Mouse (Mus musculus): ENCODE results near the gene Gm5737.

The Gm5737 gene

DNA sequence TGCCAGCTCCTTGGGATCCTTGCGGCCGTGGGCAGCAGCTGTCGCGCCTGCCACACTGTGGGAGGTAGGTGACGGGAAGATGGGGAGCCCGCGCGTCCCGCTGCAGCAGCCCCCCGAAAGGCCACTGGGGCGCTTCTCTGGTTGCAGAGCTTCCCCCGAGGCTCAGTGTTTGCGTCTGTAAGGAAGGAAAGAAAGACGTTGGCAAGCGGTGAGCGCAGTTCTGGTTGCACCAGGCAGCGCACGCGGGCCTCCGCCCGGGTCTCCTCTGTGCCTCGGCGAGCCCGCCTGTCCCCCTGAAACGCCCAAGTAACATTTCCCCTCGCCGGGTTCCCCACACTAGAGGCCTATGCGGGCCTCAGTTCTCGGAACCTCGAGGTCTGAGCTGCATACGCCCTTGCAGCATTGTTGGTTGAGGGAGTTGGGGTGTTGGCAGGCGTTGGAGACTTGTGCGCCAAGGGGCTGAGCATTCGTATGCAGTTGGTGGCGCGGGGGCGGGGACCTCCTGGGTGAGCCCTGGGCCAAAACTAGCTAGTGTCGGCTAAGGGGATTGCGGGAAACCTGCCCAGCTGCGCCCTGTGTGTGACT, 31.0 kb downstream of the Gm5737 start:
- DNase-seq = peak; percentile 93 to 95

DNA sequence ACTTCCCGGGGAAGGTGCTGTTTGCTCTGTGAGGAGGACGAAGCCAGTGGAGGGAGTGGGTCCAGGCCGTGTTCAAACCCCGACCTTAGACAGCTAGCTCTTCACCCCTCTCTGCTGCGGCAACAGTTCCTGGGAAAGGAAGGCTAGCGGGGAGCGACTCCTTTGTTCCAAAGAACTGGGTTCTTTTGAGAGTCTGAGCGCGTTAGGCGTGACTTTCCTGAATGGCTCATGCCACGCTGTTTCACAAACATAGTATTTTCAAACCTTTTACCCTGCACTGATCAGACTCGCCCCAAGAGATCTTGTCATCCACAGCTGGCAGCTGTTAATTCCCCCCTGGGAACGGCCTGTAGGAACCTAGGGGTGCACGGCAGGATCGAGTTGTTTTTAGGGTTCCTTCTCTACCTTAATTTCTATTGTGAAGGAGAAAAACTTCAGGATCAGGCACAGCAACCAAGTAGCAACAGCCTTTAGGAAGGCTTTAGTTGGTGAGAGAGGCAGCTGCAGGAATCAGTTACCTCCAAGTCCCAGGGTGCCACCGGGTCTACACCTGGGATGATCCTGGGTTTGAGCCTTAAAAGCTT, 31.8 kb downstream of the Gm5737 start:
- DNase-seq = peak in 1 of 2 experiments; percentile 37

DNA sequence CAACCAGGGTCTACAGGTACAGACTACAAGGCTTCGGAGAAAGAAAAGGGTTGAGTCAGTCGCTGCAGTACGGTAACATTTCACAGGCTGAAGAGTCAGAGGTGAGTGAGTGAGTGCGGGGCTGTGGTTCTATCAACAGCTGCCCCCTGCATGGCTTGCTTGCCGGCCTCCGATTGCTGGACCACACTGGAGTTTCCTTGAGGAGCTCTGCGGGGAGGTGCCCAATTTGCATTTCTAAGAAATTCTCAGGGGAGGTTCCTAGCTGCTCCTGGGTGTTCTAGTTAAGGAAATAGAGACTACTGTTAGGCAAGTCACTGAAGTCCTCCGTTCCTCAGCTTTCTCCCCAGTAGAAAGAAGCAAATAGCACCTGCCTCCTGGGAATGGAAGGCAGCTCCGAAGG, 32.5 kb downstream of the Gm5737 start:
- no peak for DNase-seq

DNA sequence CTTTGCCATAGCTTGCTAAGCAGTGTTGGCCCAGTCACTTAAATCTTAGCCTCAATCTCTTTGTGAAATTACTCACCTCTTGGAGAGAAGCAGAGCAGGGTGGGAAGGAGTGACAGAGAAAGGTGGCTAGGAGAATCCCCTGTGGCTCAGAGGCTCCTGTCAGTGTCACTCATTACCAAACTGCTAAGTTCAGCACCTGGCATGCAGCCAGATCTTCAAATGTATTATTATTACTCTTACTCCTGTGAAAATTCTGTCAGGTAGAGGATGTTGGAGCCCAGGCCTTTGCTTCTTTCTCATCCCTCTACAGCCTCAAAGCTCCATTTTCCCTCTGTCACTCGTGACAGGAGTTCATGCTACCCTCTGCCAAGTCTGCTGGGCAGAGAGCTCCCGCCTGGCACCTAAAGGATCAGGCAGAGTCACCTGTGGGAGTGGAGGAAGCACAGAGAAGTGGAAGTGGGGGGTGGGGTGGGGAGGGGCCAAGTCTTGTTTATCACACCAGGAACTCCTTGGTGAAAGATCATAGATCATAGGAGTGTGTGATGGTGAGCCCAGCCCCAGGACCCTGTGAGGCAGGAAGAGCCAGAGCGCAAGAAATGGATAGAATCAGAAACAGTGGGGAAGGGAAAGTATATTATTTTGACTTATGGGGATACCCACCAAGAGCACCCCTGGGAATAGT, 36.8 kb downstream of the Gm5737 start:
- no peak for DNase-seq

DNA sequence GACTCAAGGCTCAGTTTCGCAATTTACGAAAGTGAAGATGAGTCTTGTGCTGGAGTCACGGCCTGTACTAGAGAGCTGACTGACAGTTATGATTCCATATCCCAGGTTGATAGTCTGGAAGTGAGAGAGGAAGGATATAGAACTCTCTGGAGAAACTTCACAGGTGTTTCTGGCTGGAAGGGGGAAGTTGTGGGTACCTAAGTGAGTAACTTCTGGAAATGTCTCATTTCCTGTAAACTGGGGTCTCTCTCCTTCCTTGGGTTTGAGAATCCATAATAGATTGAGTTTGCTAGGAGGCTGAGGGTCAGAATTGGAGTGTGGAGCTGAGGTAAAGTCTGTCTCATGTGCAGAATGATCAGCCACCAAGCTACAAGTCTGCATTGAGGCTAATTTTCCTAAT, 38.0 kb downstream of the Gm5737 start:
- DNase-seq = no peak

DNA sequence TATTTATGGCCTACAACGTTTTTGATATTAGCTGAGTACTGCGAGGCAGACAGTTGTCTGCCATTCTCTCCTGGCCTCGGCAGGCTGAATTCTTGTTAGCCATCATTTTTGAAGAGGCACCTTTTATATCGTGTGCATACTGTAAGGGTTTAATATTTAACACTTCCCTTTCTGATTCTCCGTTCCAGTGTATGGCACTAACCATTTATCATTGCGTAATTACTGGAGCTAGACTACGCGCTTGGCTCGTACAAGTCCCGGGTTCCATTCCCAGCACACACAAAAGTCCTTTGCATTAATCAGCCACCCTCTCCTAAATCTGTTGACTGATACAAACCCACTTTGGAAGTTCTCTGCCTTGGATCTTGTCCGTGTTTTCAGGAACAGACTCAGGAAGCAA, 47.7 kb downstream of the Gm5737 start:
- DNase-seq = no peak

DNA sequence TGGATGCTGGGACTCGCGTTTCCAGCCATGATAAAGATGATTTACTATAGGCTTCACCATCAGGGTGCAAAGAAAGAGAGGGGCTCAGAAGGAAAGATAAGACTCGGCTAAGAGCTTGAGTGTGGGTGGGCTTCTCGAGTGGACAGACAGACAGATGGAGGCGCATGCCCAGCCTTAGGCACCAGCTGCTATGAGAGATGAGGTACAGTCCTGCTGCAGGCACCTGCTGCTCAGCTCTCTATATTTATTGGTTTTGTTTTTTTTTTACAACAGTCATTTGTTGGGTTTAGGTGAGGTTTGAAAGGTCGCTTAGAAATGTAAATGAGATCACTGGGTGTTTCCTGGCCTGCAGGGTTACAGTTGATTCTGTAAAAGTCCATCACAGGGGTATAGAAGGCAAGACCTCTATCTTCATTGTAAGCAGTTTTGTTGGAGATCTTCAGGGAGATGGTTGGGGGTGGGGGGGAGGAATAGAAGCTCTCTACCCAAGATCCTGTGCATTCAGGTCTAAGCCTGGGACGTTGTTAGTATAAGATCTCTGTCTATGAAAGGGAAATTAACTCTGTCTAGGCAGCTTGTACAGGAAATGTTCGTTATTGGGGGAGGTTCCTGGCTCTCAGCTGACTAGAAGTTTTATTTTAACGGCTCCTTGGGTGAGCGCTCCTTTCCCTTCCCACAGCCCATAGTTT, 48.8 kb downstream of the Gm5737 start:
- DNase-seq = no peak

DNA sequence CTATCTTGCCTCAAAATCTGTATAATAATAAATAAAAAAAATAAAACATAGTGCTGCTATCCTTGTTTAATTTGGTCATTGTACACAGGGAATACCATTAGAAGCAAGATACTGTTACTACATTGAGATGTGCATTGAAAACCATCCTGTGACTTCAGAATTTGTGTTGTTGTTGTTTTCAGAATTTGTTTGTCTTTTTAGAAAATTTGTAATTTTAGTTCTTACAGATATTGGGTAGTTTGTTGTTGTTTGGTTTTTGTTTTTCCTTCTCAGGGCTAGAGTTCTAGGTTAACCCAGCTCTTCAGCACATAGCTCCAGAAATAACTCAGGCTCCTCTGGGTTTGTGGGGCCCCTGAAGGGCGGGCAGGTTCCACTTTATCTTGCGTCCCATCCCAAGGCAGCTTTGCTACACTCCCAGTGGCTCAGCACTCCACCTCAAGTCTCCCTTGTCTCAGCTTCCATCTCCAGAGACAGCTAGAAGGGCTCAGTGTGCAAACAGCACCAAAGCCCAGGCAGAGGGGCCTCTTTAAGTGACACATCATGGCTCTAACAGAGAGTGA, 49.4 kb downstream of the Gm5737 start:
- DNase-seq = no peak

DNA sequence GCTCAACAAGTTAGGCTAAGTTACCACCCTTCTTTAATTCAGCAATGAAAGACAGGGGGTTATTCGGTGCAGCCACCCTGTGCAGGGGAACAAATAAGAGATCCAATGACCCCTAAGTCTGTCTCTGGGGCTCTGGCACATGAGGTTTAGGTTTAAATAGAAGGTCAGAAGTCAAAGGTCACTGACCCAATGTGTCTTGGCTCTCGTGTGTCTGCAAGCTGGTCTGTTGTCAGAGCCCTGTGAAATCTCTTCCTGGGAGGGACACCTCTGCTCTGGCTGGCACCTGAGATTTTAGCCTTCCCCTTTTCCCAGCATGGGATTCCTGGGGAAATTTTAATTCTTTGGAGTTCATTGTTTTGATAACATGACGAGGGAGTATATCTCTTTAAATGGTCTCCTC, 50.0 kb downstream of the Gm5737 start:
- DNase-seq = no peak

DNA sequence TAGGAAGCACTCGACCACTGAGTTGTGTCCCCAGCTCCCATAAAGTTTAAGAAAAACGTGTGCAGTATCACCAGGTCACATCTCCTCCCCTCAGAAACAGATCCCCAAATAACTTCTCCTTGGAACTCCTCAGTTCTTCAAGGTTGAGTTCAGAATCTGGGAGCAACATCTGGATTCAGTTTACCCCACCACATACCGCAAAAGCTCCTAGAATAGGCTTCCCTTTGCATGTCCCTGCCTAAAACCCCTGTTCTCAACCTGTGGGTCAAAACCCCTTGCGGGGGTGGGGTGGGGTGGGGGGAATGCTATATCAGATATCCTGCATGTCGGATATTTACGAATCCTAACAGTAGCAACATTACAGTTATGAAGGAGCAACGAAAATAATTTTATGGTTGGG, 50.5 kb downstream of the Gm5737 start:
- DNase-seq = no peak

DNA sequence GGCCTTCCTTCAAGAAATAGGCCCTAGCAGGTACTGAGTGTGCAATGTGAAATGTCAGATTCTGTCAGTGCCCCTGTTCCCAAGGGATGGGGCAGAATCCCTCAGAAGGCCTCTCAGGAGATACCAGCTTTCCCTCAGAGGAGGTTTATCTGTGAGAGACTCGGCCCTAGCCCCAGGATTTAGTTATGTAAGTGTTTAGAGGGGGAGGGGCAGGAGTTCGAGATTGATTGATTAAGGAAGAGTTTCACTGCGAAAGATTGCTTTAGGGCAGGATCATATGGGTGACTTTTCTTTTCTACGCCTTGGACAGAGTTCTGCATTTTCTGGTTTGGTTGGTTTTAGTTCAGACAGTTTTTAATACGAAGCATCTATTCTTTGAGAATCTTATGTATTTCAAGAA, 51.3 kb downstream of the Gm5737 start:
- DNase-seq = no peak

DNA sequence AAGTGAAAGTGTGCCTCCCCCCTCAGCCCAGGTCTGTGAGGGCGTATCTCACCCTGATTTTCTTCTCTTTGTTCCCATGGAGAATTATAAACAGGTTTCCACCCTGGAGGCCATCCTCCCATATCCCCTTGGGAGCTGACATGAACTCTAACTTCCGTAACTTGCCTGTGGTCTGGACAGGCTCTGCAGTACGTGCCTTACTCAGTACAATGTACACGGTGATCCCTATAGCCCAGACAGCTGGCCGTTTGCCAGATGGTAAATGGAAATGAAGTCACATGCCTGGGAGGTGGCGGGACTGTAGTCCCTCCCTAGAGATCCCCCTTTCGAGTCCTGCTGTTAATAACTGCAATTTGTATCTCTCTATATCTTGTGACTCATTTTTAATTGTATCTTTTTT, 52.9 kb downstream of the Gm5737 start:
- DNase-seq = peak in 1 of 2 experiments; percentile 36

DNA sequence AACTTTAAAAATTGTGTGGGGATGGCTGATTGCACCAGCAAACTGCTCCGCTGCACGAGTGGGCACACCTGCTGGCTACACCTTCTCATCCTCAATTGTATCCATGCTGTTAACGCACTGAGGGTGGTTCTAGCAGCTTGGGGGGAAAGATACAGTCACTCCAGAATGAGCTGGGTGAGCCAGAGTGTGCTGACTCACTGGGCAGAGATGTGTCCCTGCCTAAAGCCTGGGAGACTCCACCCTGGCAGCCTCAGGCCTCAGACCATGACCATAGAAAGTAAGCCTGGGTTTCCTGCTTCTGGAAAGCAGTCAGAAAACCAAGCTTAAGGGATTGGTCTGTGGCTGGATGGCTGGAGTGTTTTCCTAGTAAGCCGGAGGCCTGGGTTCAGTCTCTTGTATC, 53.7 kb downstream of the Gm5737 start:
- no peak for DNase-seq

DNA sequence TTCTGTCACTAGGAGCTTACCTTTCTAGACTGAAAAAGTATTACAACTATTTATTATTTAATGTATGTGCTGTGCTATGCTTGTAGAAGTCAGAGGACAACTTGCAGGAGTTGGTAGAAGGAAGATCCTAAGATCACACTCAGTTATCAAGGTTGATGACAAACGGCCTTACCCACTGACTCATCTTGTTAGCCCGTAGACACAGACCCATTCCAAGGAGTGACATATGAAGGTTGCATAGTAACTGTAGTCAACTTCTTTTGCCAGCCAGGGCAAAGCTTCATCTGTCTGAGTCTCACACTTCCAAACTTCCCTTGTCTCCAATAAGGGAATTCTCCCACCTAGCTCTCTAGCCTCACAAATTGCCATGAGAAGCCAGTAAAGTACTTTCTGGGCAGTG, 54.5 kb downstream of the Gm5737 start:
- DNase-seq = no peak

DNA sequence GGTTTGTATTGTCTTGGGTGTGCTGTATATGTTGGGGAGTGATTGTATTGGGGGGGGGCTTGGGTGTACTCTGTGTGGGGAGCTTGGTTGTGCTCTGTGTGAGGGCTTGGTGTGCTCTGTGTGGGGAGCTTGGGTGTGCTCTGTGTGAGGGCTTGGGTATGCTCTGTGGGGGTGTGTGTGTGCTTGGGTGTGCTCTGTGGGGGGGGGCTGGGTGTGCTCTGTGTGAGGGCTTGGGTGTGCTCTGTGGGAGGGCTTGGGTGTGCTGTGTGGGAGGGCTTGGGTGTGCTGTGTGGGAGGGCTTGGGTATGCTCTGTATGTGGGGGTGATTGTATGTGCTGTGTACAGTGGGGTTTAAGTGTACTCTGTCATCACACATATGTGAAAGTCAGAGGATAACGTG, 55.6 kb downstream of the Gm5737 start:
- no peak for DNase-seq

DNA sequence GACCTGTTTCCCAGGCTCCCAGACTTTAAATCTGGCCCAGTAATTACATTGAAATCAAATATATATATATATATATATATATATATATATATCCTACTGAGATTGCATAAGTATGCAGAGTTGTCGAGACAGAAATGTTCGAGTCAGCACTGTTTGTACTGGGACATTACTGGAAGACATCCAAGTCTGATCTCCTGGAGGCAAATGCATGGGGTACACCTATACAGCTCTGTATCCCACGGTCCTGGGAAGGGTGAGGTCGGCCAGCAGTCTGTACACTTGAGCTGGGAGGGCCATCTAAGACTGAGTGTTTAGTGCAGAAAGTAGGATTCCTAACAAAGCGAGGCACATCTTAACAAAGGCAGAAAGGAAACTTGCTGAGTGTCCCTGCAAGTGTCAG, 57.7 kb downstream of the Gm5737 start:
- DNase-seq = no peak

DNA sequence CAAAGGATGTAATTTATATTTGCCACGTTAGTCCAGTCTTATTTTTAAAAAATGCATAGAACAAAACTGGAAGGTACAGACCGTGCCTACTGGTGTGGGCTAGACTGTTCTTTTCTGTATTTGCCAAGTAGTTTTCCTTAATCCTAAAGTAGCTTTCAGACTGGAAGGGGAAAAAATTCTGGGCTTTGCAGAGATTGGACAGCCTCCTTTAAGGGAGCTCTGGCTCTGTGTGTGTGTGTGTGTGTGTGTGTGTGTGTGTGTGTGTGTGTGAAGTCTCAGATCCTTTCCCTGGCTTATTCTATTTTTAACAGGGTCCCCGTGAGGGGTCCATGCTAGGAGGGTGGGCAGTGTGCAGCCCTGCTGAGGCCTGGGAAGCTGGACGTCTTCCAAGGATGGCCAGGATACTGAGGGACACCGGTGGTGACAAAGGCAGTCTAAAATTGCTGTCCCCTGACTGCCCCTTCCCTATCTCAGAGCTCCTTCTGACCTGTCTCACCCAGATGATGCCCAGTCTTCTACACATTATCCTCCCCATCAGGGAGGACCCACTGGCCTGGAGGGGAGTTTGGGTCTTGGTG, 58.4 kb downstream of the Gm5737 start:
- DNase-seq = peak in 1 of 2 experiments; percentile 39

DNA sequence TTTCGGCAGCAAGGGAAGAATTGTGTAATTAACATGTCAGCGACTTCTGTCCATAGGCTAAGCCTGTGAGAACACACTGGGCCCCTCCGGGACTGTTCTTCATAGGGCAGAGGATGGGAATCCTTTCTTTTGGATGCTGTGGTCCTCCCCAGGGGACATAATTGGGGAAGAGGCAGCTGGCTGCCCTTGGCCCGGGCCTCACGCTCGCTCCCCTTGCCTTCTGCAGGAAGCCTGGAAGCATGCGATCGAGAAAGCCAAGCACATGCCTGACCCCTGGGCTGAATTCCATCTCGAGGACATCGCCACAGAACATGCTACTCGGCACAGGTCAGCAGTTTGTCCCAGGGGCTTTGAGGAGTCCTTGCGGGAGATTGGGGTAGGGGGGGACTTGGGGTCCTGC, 60.9 kb downstream of the Gm5737 start:
- DNase-seq = no peak

DNA sequence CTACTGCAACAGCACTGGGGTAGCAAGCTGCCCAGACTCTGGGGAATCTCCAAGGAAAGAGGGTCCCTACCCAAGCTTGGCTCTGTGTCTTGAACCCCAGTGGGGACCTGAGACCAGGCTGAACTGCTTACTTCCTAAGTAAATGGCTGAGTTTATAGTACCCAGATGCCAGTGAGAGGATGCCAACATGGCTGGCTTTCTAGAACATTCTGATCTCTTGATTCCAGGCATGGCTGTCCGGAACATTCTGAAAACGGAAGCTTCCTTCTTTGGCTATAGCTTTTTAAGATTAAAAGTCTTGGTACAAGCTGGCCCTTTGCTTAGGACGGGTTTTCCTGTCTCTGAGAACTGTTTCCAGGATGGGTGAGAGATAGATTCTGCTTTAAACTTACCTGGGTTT, 61.9 kb downstream of the Gm5737 start:
- no peak for DNase-seq

DNA sequence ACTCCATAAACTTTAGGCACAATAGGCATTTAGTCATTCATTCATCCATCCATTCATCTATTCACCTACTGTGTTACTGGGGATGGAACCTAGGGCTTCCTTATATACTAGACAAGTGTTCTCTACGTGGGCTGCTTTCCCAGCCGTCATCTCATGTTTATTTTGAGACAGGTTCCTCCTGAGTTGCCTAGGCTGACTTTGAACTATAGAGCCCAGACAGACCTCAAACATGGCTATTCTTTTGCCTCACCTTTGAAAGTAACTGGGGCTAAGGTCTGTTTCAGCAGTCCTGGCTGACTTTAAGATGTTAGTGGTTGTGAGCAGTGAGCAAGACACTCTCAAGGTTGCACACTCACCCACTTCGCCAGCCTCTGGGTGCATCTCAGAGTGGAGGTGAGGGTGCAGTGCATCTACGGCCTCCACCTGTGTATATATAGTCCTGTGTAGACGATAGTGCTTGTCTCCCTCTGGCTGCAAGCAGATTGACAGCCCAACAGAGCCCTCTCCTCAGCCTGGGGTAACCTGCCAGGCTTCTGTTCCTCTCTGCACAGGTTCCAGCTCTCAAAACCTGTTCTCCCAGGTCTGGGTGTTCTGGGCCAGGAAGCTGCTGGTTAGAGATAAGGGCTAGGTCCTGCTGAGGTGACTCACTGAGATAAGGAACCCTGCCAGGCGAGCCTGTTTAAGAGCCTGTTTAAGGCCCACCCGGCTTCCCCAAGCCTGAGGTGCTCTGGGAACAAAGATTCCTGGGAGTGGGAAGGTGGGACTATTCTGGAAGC, 62.8 kb downstream of the Gm5737 start:
- DNase-seq = no peak

DNA sequence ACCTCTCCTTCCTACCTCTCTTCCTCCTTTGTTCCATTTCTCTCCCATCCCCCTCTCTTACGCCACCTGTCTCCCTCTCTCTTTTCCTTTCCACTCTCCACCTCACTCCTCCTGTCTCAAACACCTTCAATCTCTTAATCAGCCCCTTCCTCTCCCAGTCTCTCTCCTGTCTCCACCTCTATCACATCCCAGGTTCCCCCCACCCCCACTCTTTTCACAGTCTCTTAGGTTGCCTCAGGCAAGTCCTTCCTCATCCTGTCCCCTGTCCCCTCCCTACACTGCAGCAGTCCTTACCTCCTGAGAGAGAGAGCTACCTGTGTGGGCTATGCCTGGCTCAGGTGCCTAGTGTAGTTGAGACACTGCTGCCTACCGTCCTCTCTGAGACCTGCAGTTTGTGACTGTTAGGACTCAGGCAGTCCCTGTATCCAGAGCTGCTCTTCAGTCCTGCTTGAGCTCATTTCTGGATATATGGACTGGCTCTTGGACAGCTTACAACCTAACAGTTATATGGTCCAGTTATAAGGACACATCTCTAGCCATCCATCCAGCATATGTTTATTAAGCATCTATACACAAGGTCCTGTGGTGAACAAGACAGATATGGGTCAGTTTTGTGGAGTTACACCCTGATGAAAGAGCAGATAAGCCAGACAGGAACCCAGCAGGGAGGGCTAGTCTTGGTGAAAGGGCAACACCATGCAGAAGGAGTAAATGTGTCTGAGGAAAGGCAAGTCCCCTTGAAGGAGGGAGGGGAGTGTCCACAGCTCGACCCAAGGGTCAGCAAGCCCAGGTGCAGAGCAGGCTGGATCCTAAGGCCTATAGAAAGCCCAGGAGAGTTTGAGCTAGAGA, 63.6 kb downstream of the Gm5737 start:
- DNase-seq = no peak

DNA sequence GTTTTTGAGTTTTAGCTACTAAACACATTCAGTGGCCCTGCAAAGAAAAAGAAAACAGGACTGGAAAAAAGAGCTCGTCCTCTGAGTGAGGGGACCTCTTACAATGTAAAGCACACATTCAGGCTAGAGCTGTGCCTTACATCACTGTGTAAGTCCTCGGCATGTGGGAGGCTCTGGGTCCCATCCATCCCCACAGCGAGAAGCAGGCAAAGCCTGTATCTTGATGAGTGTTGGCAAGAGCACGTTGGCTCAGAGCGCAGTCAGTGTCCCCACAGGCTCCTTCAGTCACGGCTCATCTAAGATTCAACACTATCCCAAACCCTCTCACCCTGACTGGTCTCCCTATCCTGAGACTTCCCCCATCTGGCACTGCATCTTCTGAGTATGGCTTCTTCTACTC, 66.1 kb downstream of the Gm5737 start:
- peak; percentile 40 to 63 for DNase-seq

Measured in cerebellum, postnatal 10 days (tissue).